Mouse (Mus musculus): Measurements from ENCODE around the gene Slc26a8. TPM values are rescaled to one million over a fixed set of nuclear protein-coding genes. Genes with fewer than 3 reads are reported as not detected.

The Slc26a8 gene
- 0.49 and 0.90 TPM in 2 replicates for polyA plus RNA-seq (2015; fragmentation: Nextera tagmentation; extraction: Ambion mirVana)

DNA sequence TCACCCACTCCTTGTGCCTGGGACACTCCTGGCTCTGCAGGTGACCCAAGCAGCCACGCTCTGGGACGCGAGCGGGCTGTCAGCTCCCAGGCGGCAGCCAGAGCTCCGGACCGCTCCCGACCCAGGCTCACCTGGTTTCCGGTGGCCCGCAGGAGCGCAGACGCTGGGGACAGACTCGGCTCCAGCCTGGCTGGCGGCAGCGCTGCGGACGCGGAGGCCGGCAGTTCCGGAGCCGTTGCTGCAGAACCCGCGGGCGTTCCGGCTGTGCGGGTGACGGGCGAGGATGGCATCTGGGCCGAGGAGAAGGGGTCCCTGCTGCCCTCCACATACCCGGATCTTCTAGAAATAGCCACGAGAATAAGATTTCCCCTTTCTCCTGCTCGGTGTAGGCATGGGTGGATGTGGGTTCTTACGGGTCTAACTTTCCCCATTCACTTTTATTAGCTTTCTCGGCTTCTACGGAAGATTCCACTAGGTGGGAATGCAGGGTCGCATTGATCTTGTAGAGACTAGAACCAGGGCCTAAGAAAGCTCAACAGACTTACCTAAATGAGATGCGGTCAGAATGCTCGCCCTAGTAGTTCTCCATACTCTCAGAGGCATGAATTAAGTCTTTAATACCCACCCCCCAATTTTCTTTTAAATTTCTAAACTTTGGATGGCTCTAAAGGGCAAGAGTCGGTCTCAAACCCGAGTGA is at the start of gene Slc26a8:
Gene Slc26a8 (minus strand): TSS at position 648 of the 698 bp plus-strand sequence.

DNA sequence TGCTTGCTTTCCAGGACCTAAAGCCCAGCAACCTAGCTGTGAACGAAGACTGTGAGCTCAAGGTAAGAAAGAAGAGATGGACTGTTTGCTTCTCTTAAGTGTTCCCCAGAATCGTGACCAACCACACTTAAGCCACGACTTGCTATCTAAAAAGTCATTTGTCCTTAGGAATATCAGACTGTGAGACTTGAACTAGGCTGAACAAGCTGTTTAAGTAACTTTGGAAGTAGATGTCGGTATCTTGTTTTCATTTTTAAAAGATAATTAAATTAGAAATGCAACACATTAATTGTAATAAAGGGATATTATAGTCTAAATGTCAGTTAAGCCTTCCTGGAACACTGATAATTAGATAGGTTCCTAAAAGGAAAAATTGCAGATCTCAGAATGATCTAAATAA is 35.8 kb upstream of the Slc26a8 start, which contains the start of gene AC170998.1:
Gene AC170998.1 (plus strand): TSS at position 301 of the 400 bp plus-strand sequence.

DNA sequence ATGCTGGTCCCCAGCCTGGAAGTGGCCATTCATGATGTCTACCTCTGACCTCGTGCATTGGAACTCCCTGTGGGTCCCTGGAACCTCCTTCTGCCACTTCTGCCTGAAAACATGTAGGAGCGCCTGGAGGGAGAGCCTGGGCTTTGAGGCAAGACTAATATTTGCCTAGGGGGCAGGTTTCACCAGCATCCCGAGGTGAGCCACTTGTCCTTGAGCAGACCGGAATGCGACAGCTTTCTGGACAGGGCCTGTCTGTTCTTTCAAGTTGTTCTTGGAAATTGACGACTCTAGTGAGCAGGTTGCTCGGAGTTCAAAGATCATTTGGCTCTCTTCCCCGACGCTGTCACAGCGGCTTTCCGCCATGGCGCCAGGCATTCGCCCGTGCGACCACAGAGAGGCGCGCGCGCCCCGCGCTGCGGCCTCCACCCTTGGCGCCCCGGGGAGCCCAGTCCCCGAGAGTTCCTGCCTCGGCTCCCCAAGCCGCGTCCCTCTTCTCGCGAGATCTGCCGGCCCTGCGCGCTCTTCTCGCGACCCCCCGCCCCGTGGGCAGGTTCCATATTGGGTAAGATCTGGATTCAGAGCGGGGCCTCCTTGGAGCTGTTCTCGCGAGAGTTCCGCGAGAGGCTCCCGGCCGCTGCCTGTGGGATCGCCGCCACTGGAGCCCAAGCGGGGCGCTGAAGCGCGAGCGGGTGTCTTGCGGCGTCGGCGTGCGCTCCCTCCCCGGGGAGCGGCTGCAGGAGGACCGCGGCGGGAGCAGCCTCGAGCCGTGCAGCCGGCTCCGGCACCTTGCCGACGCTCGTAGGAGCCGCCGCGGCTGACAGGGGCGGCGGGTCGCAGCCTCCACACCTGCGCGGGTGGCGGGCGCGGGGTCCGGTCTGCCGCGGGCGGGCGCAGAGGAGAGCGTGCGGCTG is 998 bp upstream of the Slc26a8 start, which contains the start of gene Mapk14:
Gene Mapk14 (plus strand): TSS at position 554 of the 911 bp plus-strand sequence.

DNA sequence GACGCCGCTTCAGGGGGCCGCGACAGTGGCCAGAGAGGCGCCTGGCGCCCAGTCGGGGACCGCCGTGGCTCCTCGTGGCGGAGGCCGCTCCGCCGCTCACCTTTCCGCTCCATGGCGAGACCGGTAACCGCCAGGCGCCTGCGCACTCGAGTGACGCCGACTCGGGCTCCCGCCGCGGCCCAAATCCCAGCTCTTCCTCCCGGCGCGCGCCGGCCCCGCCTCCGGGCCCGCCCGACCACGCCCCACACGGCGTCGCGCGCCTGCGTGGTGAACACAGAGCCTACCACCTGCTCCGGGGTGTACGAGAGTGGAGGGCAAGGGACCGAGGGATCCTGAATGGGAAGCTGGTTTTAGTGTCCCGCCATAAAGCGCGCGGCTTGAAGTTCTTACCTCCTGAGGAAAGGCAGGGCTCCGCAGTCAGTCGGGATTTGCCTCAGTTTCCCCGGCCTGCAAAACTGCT is 67.7 kb downstream of the Slc26a8 start, which contains the start of gene Srpk1:
Gene Srpk1 (minus strand): TSS at position 410 of the 460 bp plus-strand sequence.

Other genes starting within 250 kb of the Slc26a8 start
- gene Fkbp5, start 172.7 kb downstream of the Slc26a8 start, polyA plus RNA-seq (2015; fragmentation: Nextera tagmentation; extraction: Ambion mirVana) = 16.5 and 18.1 TPM in 2 replicates
- not detected in 2 replicates for gene Armc12, start 159.4 kb downstream of the Slc26a8 start, polyA plus RNA-seq (2015; fragmentation: Nextera tagmentation; extraction: Ambion mirVana)
- gene Clpsl2, start 140.8 kb downstream of the Slc26a8 start, polyA plus RNA-seq (2015; fragmentation: Nextera tagmentation; extraction: Ambion mirVana) = not detected in 2 replicates
- gene Clps, start 129.5 kb downstream of the Slc26a8 start, polyA plus RNA-seq (2015; fragmentation: Nextera tagmentation; extraction: Ambion mirVana) = 92.0 and 280 TPM in 2 replicates
- gene Lhfpl5, start 114.6 kb downstream of the Slc26a8 start, polyA plus RNA-seq (2015; fragmentation: Nextera tagmentation; extraction: Ambion mirVana) = 0.11 and 0.13 TPM in 2 replicates
- gene Srpk1, start 67.5 kb downstream of the Slc26a8 start, polyA plus RNA-seq (2015; fragmentation: Nextera tagmentation; extraction: Ambion mirVana) = 49.3 and 50.4 TPM in 2 replicates
- gene Mapk14, start 1.1 kb upstream of the Slc26a8 start, polyA plus RNA-seq (2015; fragmentation: Nextera tagmentation; extraction: Ambion mirVana) = 29.8 and 34.6 TPM in 2 replicates
- 3.1 and 3.6 TPM in 2 replicates for gene AC170998.1, start 35.9 kb upstream of the Slc26a8 start, polyA plus RNA-seq (2015; fragmentation: Nextera tagmentation; extraction: Ambion mirVana)
- 27.5 and 39.9 TPM in 2 replicates for gene Mapk13, start 79.1 kb upstream of the Slc26a8 start, polyA plus RNA-seq (2015; fragmentation: Nextera tagmentation; extraction: Ambion mirVana)
- 52.0 and 59.2 TPM in 2 replicates for gene Brpf3, start 110.9 kb upstream of the Slc26a8 start, polyA plus RNA-seq (2015; fragmentation: Nextera tagmentation; extraction: Ambion mirVana)
- 0.29 and 0.34 TPM in 2 replicates for gene Pnpla1, start 168.2 kb upstream of the Slc26a8 start, polyA plus RNA-seq (2015; fragmentation: Nextera tagmentation; extraction: Ambion mirVana)
- gene 4930539E08Rik, start 225.1 kb upstream of the Slc26a8 start, polyA plus RNA-seq (2015; fragmentation: Nextera tagmentation; extraction: Ambion mirVana) = 0.10 and 0.13 TPM in 2 replicates

All from spleen, postnatal 0 days (tissue).